Mouse (Mus musculus): ENCODE data around the gene Fam49a.
A peak's percentile ranks its signal among the peaks of the same experiment; 100 is the strongest.
"Not testable (repeated sequence)": the region's sequence is repeated elsewhere in the genome, so short reads cannot be mapped to it uniquely, and the experiment has no call there.

The Fam49a gene

GRCm38 (mm10) chr12:12313437-12313836, 51.5 kb downstream of the Fam49a start:
- DNase-seq (ENCODE audit: extremely low spot score, low read depth, low spot score): no peak

GRCm38 (mm10) chr12:12313919-12314318, 52.0 kb downstream of the Fam49a start:
- DNase-seq (ENCODE audit: extremely low spot score, low read depth, low spot score): no peak

- no peak for DNase-seq (ENCODE audit: extremely low spot score, low read depth, low spot score)
Observed at GRCm38 (mm10) chr12:12314326-12314725, 52.4 kb downstream of the Fam49a start.

GRCm38 (mm10) chr12:12315011-12315410, 53.1 kb downstream of the Fam49a start:
- DNase-seq (ENCODE audit: extremely low spot score, low read depth, low spot score): no peak

- no peak for DNase-seq (ENCODE audit: extremely low spot score, low read depth, low spot score)
Observed at GRCm38 (mm10) chr12:12316956-12317355, 55.0 kb downstream of the Fam49a start.

GRCm38 (mm10) chr12:12317606-12318005, 55.7 kb downstream of the Fam49a start:
- no peak for DNase-seq (ENCODE audit: extremely low spot score, low read depth, low spot score)

- peak; percentile 37 for DNase-seq (ENCODE audit: extremely low spot score, low read depth, low spot score)
Observed at GRCm38 (mm10) chr12:12318140-12318734, 56.3 kb downstream of the Fam49a start.

GRCm38 (mm10) chr12:12320693-12321092, 58.8 kb downstream of the Fam49a start:
- no peak for DNase-seq (ENCODE audit: extremely low spot score, low read depth, low spot score)

GRCm38 (mm10) chr12:12321111-12321510, 59.2 kb downstream of the Fam49a start:
- DNase-seq (ENCODE audit: extremely low spot score, low read depth, low spot score): no peak

GRCm38 (mm10) chr12:12323084-12323483, 61.1 kb downstream of the Fam49a start:
- DNase-seq (ENCODE audit: extremely low spot score, low read depth, low spot score): no peak

GRCm38 (mm10) chr12:12323616-12324223, 61.8 kb downstream of the Fam49a start:
- DNase-seq (ENCODE audit: extremely low spot score, low read depth, low spot score): peak; percentile 37

- not testable (repeated sequence) for DNase-seq (ENCODE audit: extremely low spot score, low read depth, low spot score)
Observed at GRCm38 (mm10) chr12:12324266-12324665, 62.3 kb downstream of the Fam49a start.

GRCm38 (mm10) chr12:12333526-12334310, 71.8 kb downstream of the Fam49a start:
- DNase-seq (ENCODE audit: extremely low spot score, low read depth, low spot score): no peak

GRCm38 (mm10) chr12:12334486-12334885, 72.5 kb downstream of the Fam49a start:
- DNase-seq (ENCODE audit: extremely low spot score, low read depth, low spot score): no peak

GRCm38 (mm10) chr12:12335566-12335965, 73.6 kb downstream of the Fam49a start:
- no peak for DNase-seq (ENCODE audit: extremely low spot score, low read depth, low spot score)

GRCm38 (mm10) chr12:12337378-12337777, 75.4 kb downstream of the Fam49a start:
- no peak for DNase-seq (ENCODE audit: extremely low spot score, low read depth, low spot score)

GRCm38 (mm10) chr12:12343320-12343719, 81.4 kb downstream of the Fam49a start:
- no peak for DNase-seq (ENCODE audit: extremely low spot score, low read depth, low spot score)

- no peak for DNase-seq (ENCODE audit: extremely low spot score, low read depth, low spot score)
Observed at GRCm38 (mm10) chr12:12348625-12349024, 86.7 kb downstream of the Fam49a start.

- DNase-seq (ENCODE audit: extremely low spot score, low read depth, low spot score): no peak
Observed at GRCm38 (mm10) chr12:12349645-12350288, 87.8 kb downstream of the Fam49a start.

- DNase-seq (ENCODE audit: extremely low spot score, low read depth, low spot score): no peak
Observed at GRCm38 (mm10) chr12:12351816-12352552, 90.0 kb downstream of the Fam49a start.

- DNase-seq (ENCODE audit: extremely low spot score, low read depth, low spot score): no peak
Observed at GRCm38 (mm10) chr12:12354115-12354653, 92.2 kb downstream of the Fam49a start.
